Mouse (Mus musculus) cerebellum, postnatal 25 days (tissue): ENCODE measurements around the gene Fabp7.

Experiments
- DNase-seq, 2 experiments: peaks; one replicate each; pipeline ENCODE4 v3.0.0; 2021; ENCODE audit warnings: mixed read lengths in 2 of 2

The Fabp7 gene

DNA sequence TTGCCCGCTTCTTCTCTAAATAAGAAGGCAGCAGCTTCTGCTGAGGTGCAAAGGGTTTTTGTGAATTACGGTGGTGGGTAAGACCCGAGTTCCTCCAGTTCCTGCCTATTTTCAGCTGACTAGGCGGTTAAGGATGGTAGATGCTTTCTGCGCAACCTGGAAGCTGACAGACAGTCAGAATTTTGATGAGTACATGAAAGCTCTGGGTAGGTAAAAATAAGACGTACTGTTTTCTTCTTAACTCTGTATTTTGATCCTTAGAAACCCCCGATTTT, at the start of gene Fabp7:
Gene Fabp7, plus strand, starts transcription at position 6 of the 275 bp plus-strand sequence.
- no peak for DNase-seq

DNA sequence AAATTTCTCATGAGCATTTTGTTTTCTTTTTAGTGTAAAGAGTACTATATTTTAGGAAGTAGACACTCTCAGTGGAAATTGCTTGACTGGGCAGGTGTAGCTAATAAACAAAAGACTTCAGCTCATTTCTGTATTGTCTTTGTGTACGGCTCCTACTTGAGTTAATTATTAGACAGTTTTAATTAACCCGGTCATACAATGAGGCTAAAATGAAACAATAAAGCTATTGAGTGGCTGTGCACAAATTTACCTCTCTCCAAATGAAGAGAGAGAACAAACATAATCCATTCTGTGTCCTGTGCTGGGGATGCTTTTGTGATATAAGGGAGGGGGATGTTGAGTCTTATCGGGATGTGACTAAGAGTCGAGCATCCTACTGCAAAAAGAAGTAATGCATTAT, 43.9 kb upstream of the Fabp7 start:
- no peak for DNase-seq

DNA sequence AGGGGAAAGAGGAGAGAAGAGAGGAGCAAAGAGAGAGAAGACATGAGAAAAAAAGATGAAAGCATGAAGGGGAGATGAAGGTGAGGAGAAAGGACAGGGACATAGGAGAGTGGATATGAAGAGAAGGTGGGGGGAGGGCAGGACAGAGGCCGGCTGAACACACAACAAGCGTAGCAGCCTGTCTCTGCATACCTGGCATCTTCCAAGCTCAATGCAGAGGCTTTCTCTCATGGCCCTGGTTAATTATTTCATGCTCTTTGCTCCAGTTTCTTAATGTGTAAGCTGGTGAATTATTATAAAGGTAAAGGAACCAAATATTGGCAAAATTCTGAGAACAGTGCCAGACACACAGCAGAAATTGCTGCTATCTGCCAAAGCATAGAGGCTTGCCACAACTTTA, 43.3 kb upstream of the Fabp7 start:
- no peak for DNase-seq

DNA sequence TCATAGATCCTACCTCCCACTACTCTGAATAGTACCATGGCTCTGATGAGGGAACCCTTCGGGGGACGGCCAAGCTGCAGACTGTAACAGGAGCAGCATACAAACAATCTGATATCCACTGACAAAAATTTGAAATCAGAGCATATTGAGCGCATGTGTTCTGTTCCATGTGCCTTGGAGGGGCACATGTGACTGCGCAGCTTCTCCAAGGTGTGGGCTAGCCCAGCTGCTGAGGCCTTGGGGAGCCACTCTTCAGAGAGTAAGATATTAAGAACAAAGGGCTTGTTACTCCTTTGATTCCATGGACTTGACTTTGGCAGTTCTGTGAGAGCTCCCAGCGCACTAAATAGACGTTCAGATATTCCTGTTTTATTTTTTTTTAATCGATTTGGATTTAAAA, 41.6 kb upstream of the Fabp7 start:
- DNase-seq, result peak in 1 of 2 experiments; percentile 8

DNA sequence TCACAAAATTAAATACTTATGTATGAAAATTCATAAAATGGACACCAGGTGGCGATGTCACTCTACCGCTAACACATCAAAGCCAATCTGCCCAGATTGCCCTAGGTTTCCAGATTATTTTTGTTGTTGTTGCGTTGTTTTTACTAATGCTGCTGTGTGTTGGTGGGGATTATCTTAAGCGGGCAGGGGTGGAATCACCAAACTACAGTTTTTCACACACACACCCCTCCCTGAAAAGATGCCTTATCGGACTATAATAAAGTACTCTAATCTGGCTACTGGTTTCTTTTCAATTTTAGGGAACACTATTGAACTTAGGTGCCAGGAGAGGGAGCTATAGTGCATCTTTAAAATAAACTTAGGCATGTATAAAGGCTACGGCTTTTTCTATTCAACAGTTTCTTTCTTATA, 41.1 kb upstream of the Fabp7 start:
- DNase-seq, result peak; percentile 32 to 55

DNA sequence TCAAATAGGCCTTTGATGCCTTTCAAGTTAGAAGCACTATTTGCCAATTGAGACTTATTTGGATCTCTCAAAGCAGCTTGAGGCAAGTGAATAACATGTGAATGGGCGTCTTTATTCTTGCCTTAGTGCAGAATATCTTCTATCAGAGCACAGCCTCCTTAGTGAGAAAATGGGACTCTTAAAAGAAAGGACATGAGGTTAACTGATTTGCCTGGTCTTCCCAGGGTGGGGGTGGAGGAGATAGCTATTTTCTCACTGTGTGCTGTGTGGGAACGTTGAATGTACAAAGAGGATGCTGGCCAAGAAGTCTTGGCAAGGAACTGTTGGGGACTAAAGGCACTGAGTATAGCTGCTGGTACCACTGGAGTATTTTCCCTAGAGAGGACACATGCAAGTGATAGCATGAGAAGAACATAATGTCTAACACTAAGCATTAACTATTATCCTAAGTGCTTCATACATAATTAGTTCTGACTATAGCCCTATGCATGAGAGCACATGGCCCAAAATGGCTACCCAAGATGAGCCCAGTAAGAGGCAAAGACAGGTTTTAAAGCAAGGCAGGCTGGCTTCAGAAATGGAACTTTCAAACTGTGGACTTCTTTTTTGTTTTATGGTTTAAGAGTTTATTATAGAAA, 40.4 kb upstream of the Fabp7 start:
- DNase-seq, result peak in 1 of 2 experiments; percentile 9

DNA sequence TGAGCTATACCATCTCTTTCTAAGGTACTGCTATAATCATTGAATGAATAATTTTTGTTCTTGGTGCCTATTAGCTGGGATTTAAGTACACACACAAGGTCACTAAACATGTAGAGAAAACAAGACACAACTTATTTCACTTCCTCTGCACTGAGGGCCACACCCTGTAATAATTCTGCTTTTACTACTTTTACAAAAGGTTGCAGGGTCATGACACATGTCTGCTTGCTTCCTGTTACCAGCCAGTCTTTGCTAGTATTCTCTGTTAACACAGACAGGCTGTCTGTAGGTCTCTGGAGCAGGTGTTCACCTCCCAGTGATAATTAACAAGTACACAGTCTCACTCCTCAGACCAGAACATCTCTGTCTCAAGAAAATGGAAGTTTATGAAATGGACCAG, 39.2 kb upstream of the Fabp7 start:
- no peak for DNase-seq

DNA sequence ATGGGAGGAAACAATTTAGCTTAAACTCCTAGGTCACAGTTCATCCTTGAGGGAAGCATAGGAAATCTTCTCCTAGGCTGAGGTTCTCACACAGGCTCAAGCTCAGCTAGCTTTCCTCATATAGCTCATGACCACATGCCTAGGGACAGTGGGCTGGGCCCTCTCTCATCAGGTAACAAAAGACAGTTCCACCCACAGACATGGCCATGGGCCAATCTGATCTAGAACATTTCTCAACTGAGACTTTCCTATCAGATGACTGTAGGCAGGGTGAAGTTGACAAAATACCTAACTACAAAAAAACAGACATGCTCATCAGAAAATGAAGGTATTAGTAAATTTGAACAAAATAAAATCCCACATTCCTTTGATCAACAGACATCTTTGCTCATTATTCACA, 37.6 kb upstream of the Fabp7 start:
- DNase-seq, result no peak

DNA sequence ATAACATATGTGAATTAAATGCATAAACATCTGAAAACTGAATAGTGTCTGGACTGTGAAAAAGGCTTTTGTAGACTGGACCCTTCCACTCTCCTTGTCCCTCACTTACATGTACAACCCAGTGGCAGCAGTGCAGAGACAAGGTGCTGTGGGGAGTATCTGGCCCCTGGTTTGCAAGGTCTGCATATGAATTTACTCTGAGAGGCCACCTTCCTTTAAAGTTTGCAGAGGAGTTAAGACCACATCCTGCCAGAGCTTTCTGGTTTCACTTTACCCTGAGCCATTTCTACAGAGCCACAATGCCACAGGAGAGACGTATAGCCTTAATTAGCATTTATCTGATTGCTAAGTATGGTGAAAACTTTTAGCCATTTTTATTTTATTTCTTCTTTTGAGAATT, 31.3 kb upstream of the Fabp7 start:
- no peak for DNase-seq

DNA sequence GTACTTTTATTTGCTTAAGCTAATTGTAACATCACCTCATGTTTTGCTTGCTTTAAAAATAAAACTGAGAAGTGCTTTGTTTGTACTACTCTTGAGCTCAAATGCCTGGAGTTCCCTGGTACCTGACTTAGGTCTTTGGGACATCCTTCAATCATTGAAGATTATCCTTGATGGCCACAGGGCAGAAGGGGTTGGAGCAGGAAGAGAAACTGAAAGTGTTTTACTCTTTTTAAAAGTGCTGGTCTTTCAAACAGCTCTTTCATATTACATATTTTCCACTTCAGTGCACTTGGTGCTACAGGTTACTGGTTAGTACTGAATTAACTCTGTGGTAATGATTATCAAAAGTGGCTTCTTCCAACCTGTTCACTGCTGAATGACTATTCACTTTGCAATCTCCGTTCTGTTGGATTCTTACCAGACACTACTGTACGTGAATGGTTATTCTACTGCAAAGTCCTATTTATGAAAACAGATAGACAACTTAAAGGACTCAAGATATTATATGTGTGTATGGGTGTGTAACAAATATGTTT, 29.4 kb upstream of the Fabp7 start:
- DNase-seq, result no peak

DNA sequence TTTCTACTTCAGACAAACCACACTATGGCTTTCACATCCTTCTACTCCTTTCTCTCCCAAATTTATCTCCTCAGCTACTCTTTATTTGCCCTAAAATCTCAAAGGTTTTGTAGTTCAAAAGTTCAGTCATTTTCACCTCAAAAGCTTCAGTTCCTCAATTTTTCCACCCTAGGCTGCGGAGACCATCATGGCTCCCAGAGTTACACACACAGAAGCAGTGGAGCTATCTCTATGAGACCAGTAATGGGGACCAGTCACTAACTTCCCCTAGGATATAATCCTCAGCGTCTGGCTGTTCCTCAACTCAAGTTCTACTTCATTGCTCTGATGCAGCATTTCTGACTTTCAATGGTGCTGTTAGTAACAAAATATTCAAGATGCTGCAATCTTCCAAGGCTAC, 25.7 kb upstream of the Fabp7 start:
- DNase-seq, result no peak

DNA sequence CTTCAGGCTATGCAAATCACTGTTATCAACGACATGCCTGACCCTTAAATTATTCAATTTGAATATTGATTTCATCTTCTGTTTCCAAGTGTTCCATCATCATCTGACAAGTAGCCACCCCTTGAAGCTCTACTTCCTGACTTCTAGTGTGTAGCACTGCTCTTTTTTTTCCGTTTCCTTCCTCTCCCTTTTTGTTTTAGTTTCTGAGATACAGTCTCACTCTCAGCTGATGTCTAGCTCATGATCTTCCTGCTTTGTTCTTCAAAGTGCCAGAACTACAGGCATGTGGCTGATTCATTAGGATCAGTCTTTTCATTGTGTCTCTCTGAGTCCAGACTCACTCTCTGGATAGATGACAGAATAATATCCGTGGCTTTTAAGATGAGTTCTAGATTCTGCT, 24.0 kb upstream of the Fabp7 start:
- no peak for DNase-seq

DNA sequence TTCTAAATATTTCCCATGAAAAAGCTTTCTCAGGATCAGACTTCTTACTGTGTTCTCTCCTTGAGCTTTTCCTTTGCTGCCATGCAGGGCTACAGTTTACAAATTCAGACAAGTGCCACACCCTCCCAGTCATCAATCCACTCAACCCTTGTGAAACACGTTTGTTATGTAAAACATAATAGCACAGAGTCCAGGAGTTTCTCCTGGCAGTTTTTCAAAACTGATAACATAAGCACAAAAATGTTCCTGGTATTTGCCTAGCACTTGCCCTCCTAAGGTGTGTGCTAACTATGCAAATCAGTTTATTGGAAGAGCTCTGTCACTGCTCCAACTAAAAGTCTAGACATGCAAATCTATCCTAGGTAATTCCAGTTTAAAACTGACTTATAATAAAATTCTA, 21.6 kb upstream of the Fabp7 start:
- no peak for DNase-seq

DNA sequence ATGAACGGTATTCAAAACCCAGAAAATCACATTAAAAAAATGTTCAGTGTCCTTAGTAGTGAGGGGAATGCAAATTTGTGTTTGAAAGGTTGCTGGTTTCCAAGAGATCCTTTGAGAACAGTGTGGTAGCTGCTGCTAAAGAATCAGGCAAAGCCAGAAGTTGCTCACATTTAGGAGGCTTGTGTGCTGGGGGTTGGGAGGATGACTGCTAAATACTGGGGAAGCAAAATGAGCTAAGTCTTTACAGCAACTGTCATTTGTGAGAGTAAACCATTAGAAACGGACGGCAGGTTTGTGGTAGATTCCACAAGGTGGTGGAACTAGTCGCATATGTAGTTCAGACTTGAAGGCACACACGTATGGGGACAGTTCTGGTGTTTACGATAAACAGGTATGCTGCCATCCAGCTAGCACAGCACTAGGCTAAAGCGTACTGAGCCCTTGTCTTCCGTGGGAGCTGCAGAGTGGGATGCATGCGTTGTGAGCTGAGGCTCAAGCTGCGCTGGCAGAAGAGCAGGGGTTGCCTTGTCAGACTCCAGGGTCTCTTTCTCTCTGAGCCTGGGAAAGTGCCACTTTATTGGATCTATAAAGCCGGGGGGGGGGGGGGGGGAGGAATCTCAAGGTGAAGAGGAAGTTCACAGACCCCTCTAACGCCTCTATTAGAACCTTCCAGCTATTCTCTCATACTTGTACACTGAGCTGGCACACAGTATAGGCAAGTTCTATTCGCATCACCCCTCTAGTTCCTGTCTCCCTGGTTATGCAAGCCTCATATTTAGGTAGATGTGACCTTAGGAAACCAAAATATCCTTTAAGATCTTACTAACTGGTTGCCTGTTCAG, 1.2 kb upstream of the Fabp7 start:
- DNase-seq, result peak in 1 of 2 experiments; percentile 8

DNA sequence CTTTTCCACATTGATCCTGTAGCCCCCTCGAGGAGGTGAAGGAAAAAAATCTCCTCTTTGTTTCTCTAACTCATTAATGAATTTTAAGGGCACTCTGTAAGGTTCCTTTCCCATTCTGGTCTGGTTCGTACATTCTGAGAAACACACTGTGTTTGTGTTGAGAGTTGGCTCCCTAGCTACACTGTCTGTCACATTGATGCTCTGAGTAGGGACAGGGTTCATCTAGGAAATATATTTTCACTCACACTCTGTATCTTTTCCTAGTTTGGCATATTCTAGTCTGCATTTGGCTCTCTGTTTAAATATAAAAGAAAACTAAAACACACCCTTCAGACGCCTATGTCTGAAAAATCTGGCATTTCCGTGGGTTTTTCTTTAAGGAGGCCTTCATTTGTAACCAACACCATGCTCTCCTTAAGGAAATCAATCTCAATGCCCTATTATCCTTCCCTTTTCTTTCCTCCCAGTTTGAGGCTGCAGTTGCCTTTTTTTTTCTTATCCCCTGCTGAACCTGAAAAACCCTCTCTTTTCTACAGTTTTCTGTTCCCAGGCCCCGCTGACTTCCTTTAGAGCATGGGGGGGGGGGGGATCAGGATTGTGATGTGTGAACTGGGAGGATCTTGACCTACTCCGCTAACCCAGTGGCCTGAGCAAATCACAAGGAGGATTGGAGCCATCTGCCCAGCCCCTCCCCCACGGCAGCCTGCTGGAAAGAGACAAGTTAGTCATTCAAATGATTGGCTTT, 378 bp upstream of the Fabp7 start:
- DNase-seq, result peak; percentile 77 to 90

DNA sequence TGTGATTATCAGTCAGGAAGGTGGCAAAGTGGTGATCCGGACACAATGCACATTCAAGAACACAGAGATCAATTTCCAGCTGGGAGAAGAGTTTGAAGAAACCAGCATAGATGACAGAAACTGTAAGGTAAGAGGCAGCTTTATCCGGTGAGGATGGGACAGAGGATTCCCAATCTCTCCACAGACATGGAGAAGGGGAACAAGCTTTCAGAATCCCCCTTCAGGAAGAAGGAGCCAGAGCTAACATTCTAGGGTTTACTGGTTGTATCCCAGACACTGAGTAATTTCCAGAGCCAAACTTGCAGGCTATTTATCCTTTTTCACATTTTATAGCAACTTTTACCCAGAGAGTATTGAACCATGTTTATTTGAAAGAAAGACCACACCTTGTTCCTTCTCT, 871 bp downstream of the Fabp7 start:
- DNase-seq, result no peak

DNA sequence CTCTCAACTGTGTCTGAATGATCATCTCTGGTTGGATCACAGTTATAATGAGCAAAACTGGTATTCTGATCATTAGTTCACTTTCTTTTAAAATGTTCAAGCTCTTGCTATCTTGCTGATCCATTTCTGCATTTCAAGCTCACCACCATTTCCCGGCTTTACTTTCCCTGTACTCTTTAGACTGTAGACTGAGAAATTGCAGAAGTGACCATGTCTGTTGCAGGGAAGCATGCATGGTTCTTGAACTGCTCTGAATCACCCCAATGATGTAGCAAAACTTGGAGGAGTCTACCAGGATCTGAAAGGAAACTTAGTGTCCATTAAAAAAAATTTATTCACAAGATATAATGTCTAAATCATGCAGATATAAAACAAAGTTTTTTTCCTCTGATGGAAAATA, 8.3 kb downstream of the Fabp7 start:
- no peak for DNase-seq

DNA sequence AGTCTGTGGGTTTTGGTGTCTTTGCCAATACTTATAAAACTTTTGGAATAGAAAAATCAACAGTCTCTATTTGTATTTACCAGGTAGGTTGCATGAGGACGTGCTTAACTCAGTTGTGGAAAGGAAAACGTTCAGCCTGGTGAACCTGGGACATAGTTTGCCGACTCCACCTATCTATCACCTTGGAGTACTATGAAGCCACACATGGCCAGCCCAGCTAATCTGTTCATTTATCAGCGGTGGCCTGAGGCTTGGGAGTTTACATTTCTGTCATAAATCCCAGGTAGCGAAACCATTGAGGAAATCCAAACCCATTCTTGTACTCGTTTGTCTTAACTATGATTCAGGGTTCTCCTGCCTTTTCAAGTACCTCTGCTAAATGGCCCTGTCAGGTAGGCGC, 9.3 kb downstream of the Fabp7 start, which contains the start of gene Smpdl3a:
Gene Smpdl3a, plus strand, starts transcription at position 318 of the 400 bp plus-strand sequence.
- no peak for DNase-seq

DNA sequence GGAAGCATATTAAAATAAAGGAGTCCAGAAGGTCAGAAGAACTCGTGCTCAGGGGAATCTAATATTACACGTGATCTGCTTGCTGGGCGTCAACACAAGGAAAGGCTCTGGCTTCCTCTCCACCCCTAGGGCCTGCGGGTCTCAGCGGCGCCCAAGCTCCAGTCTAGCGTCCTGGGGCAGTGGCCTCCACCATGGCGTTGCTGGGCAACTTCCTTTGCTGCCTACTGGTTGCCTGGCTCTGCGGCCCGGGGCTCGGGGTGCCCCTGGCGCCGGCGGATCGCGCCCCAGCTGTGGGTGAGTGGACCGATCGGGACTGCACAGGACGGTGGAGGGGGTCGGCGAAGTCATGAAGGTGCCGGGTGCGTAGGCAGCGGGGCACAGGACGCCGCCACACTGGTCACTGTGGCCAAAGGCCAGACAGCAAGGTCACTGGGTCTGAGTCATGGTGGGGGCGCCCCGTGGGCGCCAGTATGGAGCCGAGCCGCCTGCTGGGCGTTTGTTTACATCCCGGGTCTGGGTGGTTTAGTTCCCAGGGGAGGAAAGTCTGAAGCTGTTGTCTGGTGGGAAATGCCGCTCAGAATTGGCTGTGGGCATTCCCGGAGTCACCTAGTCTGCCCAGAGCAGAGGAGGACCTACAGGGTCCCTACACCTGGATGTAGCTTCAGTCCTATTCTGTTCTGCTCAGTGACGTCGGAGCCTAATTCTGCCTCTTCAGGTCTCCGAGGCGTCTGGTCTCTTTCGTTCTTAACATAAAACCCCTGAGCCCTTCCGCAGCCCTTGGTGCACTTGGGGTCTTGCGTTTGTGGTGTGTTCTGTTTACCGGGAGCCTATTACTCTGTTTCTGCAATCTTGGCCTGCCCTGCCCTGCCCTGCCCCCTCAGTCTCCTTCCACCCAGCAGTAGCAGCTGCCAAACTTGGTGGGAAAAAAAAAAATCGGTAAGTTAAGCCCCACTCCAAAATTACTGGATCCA, 10.1 kb downstream of the Fabp7 start:
- DNase-seq, result peak; percentile 42 to 43

DNA sequence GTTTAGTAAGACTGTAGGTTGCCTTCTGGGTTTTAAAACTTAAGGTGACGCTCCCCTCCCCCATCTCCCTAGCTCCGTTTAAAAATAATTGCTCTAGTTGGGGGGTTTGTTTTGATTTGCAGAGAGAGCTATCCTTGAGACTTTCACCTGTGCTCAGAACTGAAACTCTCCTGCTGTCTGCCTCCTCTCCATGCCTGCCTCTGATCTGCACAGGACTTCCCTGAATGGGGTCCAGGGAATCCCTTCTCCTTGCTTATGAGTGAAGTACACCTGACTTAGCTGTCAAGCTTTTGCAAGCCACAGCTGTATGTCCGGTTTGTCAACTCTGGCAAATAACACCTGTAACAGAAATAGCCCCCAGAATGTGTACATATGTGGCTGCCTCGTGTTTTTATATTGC, 10.9 kb downstream of the Fabp7 start:
- peak in 1 of 2 experiments; percentile 7 for DNase-seq

DNA sequence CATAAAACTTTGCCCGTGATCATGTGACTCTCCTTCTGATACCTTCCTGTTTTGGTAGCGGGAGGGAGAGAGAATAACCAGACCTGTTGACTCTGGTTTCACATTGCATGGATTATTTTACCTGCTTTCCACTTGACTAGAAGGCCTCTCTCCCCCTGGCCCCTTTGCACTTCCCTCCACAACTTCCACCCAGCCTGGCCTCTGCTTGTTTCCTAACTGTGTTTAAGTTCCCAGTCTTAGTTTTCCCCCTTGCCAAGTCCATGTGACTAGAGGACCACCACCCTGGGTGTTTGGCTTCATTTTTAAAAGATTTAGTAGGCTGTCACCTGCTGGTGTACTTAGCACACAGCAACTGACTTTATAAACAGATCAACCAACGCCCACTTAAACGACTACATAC, 11.4 kb downstream of the Fabp7 start:
- no peak for DNase-seq

DNA sequence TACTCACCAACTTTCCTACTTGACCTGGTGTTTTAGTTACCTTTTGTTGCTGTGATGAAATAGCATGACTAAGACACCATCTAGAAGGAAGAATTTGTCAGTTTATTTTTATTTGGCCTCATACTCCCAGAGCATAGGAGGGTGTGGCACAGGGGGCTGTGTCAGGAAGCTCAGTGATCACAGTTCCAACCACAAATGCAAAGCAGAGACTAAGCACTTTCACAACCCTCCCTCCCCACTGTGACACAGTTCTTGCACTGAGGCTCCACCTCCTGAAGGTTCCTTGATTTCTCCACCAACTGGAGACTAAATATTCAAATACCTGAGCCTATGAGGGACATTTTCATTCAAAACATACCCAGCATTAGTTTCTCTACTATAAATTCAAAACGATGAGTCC, 14.8 kb downstream of the Fabp7 start:
- no peak for DNase-seq
